Mouse (Mus musculus) midbrain, embryonic 15.5 days (tissue): Measurements from ENCODE around the gene AL607142.1. TPM values are rescaled to one million over a fixed set of nuclear protein-coding genes. Genes with fewer than 3 reads are reported as not detected.

Experiments
- ATAC-seq: fragments of 200-750 bp; cut with Nextera tagmentation; replicated peaks from 2 replicates; pipeline ENCODE4 v1.8.0; 2017; ENCODE audit warnings: moderate TSS enrichment
- H3K27ac ChIP-seq: fragments of 300-500 bp; sonication (generic); 2 replicates; pipeline ENCODE4 v1.5.1; 2015; ENCODE audit warnings: mild to moderate bottlenecking, inconsistent platforms
- H3K27me3 ChIP-seq: fragments of 300-500 bp; sonication (generic); replicated peaks from 2 replicates; pipeline ENCODE4 v1.6.1; 2015; ENCODE audit warnings: inconsistent platforms
- H3K36me3 ChIP-seq: fragments of 300-500 bp; sonication (generic); replicated peaks from 2 replicates; pipeline ENCODE4 v1.6.1; 2015; ENCODE audit warnings: inconsistent platforms
- H3K4me1 ChIP-seq: fragments of 300-500 bp; sonication (generic); 2 replicates; pipeline ENCODE4 v1.6.1; 2015; ENCODE audit warnings: inconsistent platforms
- H3K4me2 ChIP-seq: fragments of 300-500 bp; sonication (generic); 2 replicates; pipeline ENCODE4 v1.6.1; 2015; ENCODE audit warnings: inconsistent platforms, mild to moderate bottlenecking, moderate library complexity
- H3K4me3 ChIP-seq: fragments of 300-500 bp; sonication (generic); 2 replicates; pipeline ENCODE4 v1.5.1; 2015; ENCODE audit warnings: mild to moderate bottlenecking, inconsistent platforms
- H3K9ac ChIP-seq: fragments of 300-500 bp; sonication (generic); 2 replicates; pipeline ENCODE4 v1.6.1; 2015; ENCODE audit warnings: mild to moderate bottlenecking, inconsistent platforms
- H3K9me3 ChIP-seq: fragments of 300-500 bp; sonication (generic); 2 replicates; pipeline ENCODE4 v1.6.1; 2016; ENCODE audit warnings: inconsistent platforms
- WGBS: fragments of 180-500 bp; shearing (Covaris S2); methylation state at CpG from one replicate; pipeline ENCODE4 v1.1.7; 2015; ENCODE audit warnings: mixed read lengths; 5-methylcytosine and 5-hydroxymethylcytosine counted together
- polyA plus RNA-seq: library from polyadenylated mRNA; unstranded; fragments of >200 nt; fragmentation: Nextera tagmentation; extraction: Ambion mirVana; gene quantifications from 2 replicates; pipeline ENCODE4 v1.2.1, GENCODE M21; 2015

The AL607142.1 gene
- polyA plus RNA-seq: not detected in 2 replicates

- Histone ChIP-seq H3K4me3 (no peak within 1 kb of the TSS), H3K9ac (no peak within 1 kb of the TSS), H3K9me3 (no peaks in the 10 kb centered on the region), H3K27ac (no peak within 1 kb of the TSS), H3K4me1 (no peaks in the 10 kb centered on the region), H3K27me3 (no peaks in the 10 kb centered on the region), H3K4me2 (no peak within 1 kb of the TSS), H3K36me3 (no peaks in the 10 kb centered on the region)
- ATAC-seq: no peak
- WGBS: 88% methylated on average over 10 of the region's 10 CpGs
Measured at GRCm38 (mm10) chr4:120064696-120065095, at the start of gene AL607142.1. AL607142.1 (plus strand) TSS chr4:120064996.

- H3K9ac ChIP-seq: no peak overlapping the region
- no peaks in the 10 kb centered on the region for H3K27me3 ChIP-seq
- WGBS: 79% methylated on average over 5 of the region's 5 CpGs
- H3K4me3 ChIP-seq: no peak overlapping the region
- no peaks in the 10 kb centered on the region for H3K4me1 ChIP-seq
- ATAC-seq: no peak
- no peaks in the 10 kb centered on the region for H3K9me3 ChIP-seq
- H3K4me2 ChIP-seq: no peak overlapping the region
- no peak overlapping the region for H3K27ac ChIP-seq
- H3K36me3 ChIP-seq: no peaks in the 10 kb centered on the region
Measured at GRCm38 (mm10) chr4:120018426-120018825, 46.4 kb upstream of the AL607142.1 start.

DNA sequence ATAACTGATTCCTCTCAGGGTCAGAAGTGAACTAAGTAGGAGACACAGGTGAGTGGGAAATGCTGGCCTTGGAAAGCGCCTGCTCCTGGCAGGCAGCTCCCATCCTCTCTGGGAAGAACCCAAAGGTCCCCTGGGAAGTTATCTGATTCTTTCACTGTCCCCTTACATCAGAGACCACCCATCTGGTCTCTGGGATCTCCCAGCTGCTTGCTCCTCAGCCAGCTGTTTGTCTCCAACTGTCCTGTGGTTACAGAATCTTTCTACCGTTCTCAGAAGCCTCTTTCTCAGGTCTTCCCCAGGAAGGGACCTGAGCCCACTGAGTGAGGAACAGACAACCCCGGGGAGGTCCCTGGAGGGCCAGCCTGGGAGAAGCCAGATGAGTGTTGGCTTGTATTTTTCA lies 42.4 kb upstream of the AL607142.1 start:
- Histone ChIP-seq H3K27ac (no peak overlapping the region), H3K9me3 (no peaks in the 10 kb centered on the region), H3K4me2 (no peak overlapping the region), H3K4me1 (no peaks in the 10 kb centered on the region), H3K4me3 (no peak overlapping the region), H3K27me3 (no peaks in the 10 kb centered on the region), H3K9ac (no peak overlapping the region), H3K36me3 (no peaks in the 10 kb centered on the region)
- WGBS: 68% methylated on average over 3 of the region's 3 CpGs
- no peak for ATAC-seq

DNA sequence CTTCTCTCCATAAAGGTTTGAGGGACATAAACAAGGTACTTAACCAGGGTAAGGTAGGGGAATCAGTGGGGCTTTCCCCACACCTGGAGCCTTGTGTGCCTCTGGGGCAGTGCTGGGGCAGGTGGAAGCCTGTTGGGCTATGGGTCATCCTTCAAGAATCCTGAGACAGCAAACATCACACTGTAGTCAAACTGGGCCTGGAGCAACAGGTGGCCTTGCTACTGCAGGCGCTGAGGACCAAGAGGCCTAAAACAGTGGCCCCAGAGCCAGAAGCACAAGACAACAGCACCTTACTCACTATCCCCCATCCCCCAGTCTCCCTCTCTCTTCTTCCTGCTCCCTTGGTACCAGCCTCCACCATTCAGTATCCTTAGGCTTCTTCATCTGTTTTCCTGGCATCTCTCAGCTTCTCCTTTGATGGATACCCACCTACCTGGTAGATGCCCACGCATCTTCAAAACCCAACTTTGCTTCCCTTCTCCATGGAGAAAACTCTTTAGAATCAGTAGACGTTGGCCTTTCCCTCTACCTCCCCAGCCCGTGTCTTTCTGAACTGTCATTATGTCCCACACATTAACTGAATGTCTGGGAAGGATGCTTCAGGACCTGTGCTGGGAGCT lies 41.5 kb upstream of the AL607142.1 start:
- Histone ChIP-seq H3K4me2 (no peak overlapping the region), H3K9ac (no peak overlapping the region), H3K9me3 (no peaks in the 10 kb centered on the region), H3K27me3 (no peaks in the 10 kb centered on the region), H3K36me3 (no peaks in the 10 kb centered on the region), H3K27ac (no peak overlapping the region), H3K4me1 (no peaks in the 10 kb centered on the region), H3K4me3 (no peak overlapping the region)
- no peak for ATAC-seq
- WGBS: 90% methylated on average over 4 of the region's 4 CpGs

DNA sequence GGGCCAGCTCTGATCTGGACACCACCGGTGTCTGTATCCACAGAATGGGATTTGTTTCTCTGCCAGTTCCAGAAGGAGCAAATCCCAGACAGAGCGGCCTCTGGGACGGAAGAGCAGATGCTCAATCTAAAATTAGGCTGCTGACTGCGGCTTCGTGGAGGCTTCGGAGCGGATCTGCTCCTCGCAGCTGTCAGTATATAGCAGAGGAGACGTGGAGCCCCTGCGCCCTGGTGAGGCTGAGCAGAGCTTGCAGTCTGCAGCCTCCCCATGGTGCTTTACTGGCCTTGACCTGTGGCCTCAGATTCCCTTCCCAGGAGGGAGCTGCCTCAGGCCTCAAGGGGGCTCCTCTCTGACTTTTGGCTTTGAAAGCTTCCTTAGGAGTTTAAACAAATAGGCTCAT lies 40.7 kb upstream of the AL607142.1 start:
- H3K27ac ChIP-seq: no peak overlapping the region
- 55% methylated on average over 10 of the region's 10 CpGs for WGBS

DNA sequence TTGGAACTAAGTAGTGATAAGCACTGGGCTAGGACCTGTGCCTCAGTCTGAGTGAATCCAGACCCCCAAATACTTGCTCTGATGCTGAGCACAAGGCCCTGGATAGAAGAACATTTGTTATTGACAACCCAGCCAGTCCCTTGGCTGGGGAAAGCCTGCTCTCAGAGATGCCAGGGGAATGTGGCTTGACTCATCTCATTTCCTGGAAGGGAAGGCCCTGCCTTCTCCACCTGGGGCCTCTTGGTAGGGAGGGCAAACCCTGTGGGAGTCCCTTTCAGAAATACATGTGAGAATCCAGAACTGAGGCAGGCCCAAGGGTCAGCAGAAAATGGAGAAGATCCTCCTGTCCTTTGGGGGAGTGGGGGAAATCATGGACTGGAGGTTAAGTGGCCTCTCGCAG lies 37.1 kb upstream of the AL607142.1 start:
- no peak for ATAC-seq
- no peaks in the 10 kb centered on the region for H3K9me3 ChIP-seq
- 85% methylated on average over 1 of the region's 1 CpGs for WGBS
- H3K4me2 ChIP-seq: no peak overlapping the region
- no peaks in the 10 kb centered on the region for H3K4me1 ChIP-seq
- no peak overlapping the region for H3K27ac ChIP-seq
- peaks cover 11% of the 10 kb centered on the region; the same call in 1 of the 2 replicates for H3K27me3 ChIP-seq
- H3K4me3 ChIP-seq: no peak overlapping the region
- no peak overlapping the region for H3K9ac ChIP-seq
- H3K36me3 ChIP-seq: no peaks in the 10 kb centered on the region

More for the DNA sequence above, 40.7 kb upstream of the AL607142.1 start:
- no peaks in the 10 kb centered on the region for H3K4me1 ChIP-seq
- no peak overlapping the region for H3K9ac ChIP-seq
- H3K9me3 ChIP-seq: no peaks in the 10 kb centered on the region
- no peak overlapping the region for H3K4me3 ChIP-seq
- no peaks in the 10 kb centered on the region for H3K36me3 ChIP-seq
- no peak overlapping the region for H3K4me2 ChIP-seq
- H3K27me3 ChIP-seq: no peaks in the 10 kb centered on the region
- ATAC-seq: no peak

GRCm38 (mm10) chr4:120029937-120030336 lies 34.9 kb upstream of the AL607142.1 start:
- Histone ChIP-seq H3K27ac (no peak overlapping the region), H3K27me3 (peaks cover 27% of the 10 kb centered on the region), H3K4me2 (no peak overlapping the region), H3K9ac (no peak overlapping the region), H3K36me3 (no peaks in the 10 kb centered on the region), H3K4me3 (no peak overlapping the region), H3K9me3 (no peaks in the 10 kb centered on the region), H3K4me1 (peaks cover 7% of the 10 kb centered on the region)
- ATAC-seq: no peak
- 82% methylated on average over 1 of the region's 1 CpGs for WGBS

- no peaks in the 10 kb centered on the region for H3K9me3 ChIP-seq
- peaks cover 12% of the 10 kb centered on the region for H3K4me1 ChIP-seq
- peak overlapping the region; percentile 24 for H3K27ac ChIP-seq
- H3K4me2 ChIP-seq: peak overlapping the region; percentile 80
- peak; percentile 81 for ATAC-seq
- peak overlapping the region; percentile 64 for H3K4me3 ChIP-seq
- WGBS: under 1% methylated on average over 37 of the region's 70 CpGs
- no peaks in the 10 kb centered on the region for H3K36me3 ChIP-seq
- peak overlapping the region; percentile 59 for H3K9ac ChIP-seq
- peaks cover 30% of the 10 kb centered on the region for H3K27me3 ChIP-seq
Measured at GRCm38 (mm10) chr4:120032320-120032983, 32.3 kb upstream of the AL607142.1 start.

DNA sequence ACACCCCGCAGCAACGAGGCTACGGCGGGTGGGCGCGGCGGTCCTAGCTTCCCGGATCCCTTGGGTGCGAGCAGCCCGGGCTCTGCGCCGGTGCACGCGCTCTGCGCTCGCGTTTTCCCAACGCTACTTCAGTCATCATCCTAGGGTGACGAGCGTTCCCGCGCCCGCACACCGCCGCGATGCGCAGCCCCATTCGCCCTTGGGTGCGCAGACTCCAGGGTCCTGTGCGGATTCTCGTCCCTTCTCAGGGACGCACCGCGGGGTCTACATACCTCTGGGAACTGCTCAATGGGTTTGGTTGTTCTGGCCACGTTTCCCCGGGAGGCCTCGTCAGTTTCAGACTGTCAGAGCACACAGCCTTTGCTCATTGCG lies 31.8 kb upstream of the AL607142.1 start:
- under 1% methylated on average over 38 of the region's 38 CpGs for WGBS
- Histone ChIP-seq H3K4me3 (peak overlapping the region; percentile 64), H3K9me3 (no peaks in the 10 kb centered on the region), H3K9ac (peak overlapping the region; percentile 59), H3K27ac (peak overlapping the region; percentile 24), H3K27me3 (peaks cover 30% of the 10 kb centered on the region), H3K36me3 (no peaks in the 10 kb centered on the region), H3K4me2 (peak overlapping the region; percentile 80), H3K4me1 (peaks cover 12% of the 10 kb centered on the region)
- ATAC-seq: peak; percentile 70

DNA sequence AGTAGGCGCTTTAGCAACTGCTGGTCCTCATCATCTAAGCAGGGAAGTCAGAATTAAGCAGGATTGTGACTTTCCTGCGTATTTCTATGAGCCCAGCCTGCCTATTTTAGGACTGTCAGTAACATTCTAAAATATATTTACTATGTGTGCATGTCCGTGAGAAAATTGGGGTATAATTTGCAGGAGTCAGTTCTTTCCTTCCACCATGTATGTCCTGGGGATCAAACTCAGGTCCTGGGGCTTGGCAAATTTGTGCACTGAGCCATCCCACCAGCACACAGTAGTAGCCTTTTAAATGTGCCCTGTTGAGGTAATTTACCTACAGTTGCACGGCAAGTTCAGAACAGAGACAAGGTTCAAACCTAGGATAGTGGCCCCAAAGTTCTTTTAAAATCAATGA lies 28.5 kb upstream of the AL607142.1 start:
- H3K9me3 ChIP-seq: no peaks in the 10 kb centered on the region
- no peak for ATAC-seq
- H3K4me2 ChIP-seq: no peak overlapping the region
- no peak overlapping the region for H3K27ac ChIP-seq
- H3K9ac ChIP-seq: no peak overlapping the region
- H3K4me3 ChIP-seq: no peak overlapping the region
- no peaks in the 10 kb centered on the region for H3K36me3 ChIP-seq
- H3K27me3 ChIP-seq: peaks cover 23% of the 10 kb centered on the region
- WGBS: 89% methylated on average over 4 of the region's 4 CpGs
- H3K4me1 ChIP-seq: peaks cover 12% of the 10 kb centered on the region

- no peak overlapping the region for H3K4me2 ChIP-seq
- WGBS: 53% methylated on average over 7 of the region's 7 CpGs
- no peak for ATAC-seq
Measured at GRCm38 (mm10) chr4:120037007-120037406, 27.8 kb upstream of the AL607142.1 start.

DNA sequence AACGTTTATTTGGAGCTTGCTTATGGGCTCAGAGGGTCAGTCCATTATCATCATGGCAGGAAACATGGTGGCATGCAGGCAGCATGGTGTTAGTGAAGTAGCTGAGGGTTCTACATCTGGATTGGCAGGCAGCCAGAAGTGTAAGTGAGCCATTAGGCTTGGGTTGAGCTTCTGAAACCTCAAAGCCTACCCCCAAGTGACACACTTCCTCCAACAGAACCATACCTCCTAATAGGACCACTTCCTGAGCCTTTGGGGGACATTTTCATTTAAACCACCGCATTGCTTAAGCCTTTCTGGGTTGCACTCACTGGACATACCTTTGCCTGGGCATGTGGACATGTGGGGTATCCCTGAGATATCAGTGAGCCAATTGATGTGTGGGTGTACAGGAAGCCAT lies 23.3 kb upstream of the AL607142.1 start:
- 88% methylated on average over 2 of the region's 2 CpGs for WGBS

More at GRCm38 (mm10) chr4:120037007-120037406, 27.8 kb upstream of the AL607142.1 start:
- Histone ChIP-seq H3K36me3 (no peaks in the 10 kb centered on the region), H3K9ac (no peak overlapping the region), H3K4me1 (peaks cover 12% of the 10 kb centered on the region), H3K4me3 (no peak overlapping the region), H3K27me3 (peaks cover 19% of the 10 kb centered on the region), H3K9me3 (no peaks in the 10 kb centered on the region), H3K27ac (no peak overlapping the region)

DNA sequence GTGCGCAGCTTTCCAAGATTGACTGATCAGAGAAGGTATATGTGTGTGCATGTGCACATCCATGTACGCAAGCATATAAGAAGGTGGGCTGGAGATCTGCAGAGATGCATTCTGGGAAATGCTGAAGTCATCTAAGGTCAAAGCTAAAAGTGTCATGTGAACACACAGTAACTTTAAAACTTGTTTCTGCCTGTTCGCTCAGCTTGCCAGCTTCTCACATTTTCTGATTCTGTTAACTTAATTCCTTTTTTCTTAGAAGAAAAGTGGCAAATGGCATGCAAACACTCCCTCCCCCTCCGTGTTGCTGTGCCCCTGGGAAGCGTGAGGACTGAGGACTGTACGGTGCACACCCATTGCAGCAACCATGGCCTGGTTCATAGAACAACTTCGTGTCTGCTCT lies 22.3 kb upstream of the AL607142.1 start:
- WGBS: 88% methylated on average over 7 of the region's 7 CpGs
- H3K4me2 ChIP-seq: no peak overlapping the region
- H3K27ac ChIP-seq: no peak overlapping the region
- H3K36me3 ChIP-seq: no peaks in the 10 kb centered on the region
- no peak overlapping the region for H3K4me3 ChIP-seq
- no peak for ATAC-seq
- no peaks in the 10 kb centered on the region for H3K9me3 ChIP-seq
- no peaks in the 10 kb centered on the region for H3K4me1 ChIP-seq
- no peaks in the 10 kb centered on the region for H3K27me3 ChIP-seq
- H3K9ac ChIP-seq: no peak overlapping the region

More for the DNA sequence above, 23.3 kb upstream of the AL607142.1 start:
- no peak overlapping the region for H3K27ac ChIP-seq
- no peaks in the 10 kb centered on the region for H3K4me1 ChIP-seq
- H3K4me3 ChIP-seq: no peak overlapping the region
- H3K4me2 ChIP-seq: no peak overlapping the region
- no peaks in the 10 kb centered on the region for H3K9me3 ChIP-seq
- H3K9ac ChIP-seq: no peak overlapping the region
- H3K27me3 ChIP-seq: no peaks in the 10 kb centered on the region
- ATAC-seq: no peak
- no peaks in the 10 kb centered on the region for H3K36me3 ChIP-seq
